Mouse (Mus musculus): ENCODE measurements around the gene Ttc27. TPM values are rescaled to one million over a fixed set of nuclear protein-coding genes. Genes with fewer than 3 reads are reported as not detected.

The Ttc27 gene
- polyA plus RNA-seq, 1 experiment from 2014 or later = 11.9 TPM

GRCm38 (mm10) chr17:74717091-74717617 lies 378 bp upstream of the Ttc27 start:
- DNase-seq (ENCODE audit: low spot score) (no peak), ATAC-seq (ENCODE audit: low FRiP score, low TSS enrichment) (peak; percentile 27; the same call in 1 of the 2 replicates)
- Histone ChIP-seq H3K4me3 (ENCODE audit: low read depth, low read length) (peak overlapping the region; percentile 69), H3K27ac (replicated peaks) (no peak overlapping the region), H3K27me3 (ENCODE audit: control insufficient read depth, insufficient read depth, low read length) (no peaks in the 10 kb centered on the region), H3K4me2 (replicated peaks; ENCODE audit: low read depth) (peak overlapping the region; percentile 65), H3K9ac (ENCODE audit: low read length) (peak overlapping the region; percentile 24), H3K4me1 (replicated peaks; ENCODE audit: control insufficient read depth, insufficient read depth) (0 out of 2 replicates have a peak, but pooled peaks cover 3% of the 10 kb centered on the region), H3K9me3 (ENCODE audit: control insufficient read depth, low read length) (no peaks in the 10 kb centered on the region), H3K36me3 (ENCODE audit: control insufficient read depth, insufficient read depth, low read length) (no peaks in the 10 kb centered on the region)
- WGBS = 8% methylated on average over 14 of the region's 14 CpGs
- TF ChIP-seq CTCF (IDR thresholded peaks at IDR 0.05; ENCODE audit: low read depth) = no peak
- no peak for TF ChIP-seq EP300 (optimal IDR thresholded peaks at IDR 0.05)

GRCm38 (mm10) chr17:74732872-74733271 lies 15.3 kb downstream of the Ttc27 start:
- Histone ChIP-seq H3K36me3 (ENCODE audit: control insufficient read depth, insufficient read depth, low read length) (no peaks in the 10 kb centered on the region), H3K27me3 (ENCODE audit: control insufficient read depth, insufficient read depth, low read length) (no peaks in the 10 kb centered on the region), H3K4me3 (ENCODE audit: low read depth, low read length) (no peak overlapping the region), H3K9me3 (ENCODE audit: control insufficient read depth, low read length) (no peaks in the 10 kb centered on the region), H3K9ac (ENCODE audit: low read length) (no peak overlapping the region), H3K4me2 (replicated peaks; ENCODE audit: low read depth) (no peak overlapping the region), H3K27ac (replicated peaks) (no peak overlapping the region), H3K4me1 (replicated peaks; ENCODE audit: control insufficient read depth, insufficient read depth) (no peaks in the 10 kb centered on the region)
- ATAC-seq (ENCODE audit: low FRiP score, low TSS enrichment) (no peak), DNase-seq (ENCODE audit: low spot score) (no peak)
- TF ChIP-seq EP300 (optimal IDR thresholded peaks at IDR 0.05) (no peak), CTCF (IDR thresholded peaks at IDR 0.05; ENCODE audit: low read depth) (peak; percentile 59)

GRCm38 (mm10) chr17:74735392-74735791 lies 17.9 kb downstream of the Ttc27 start:
- Histone ChIP-seq H3K27me3 (ENCODE audit: control insufficient read depth, insufficient read depth, low read length) (no peaks in the 10 kb centered on the region), H3K4me3 (ENCODE audit: low read depth, low read length) (no peak overlapping the region), H3K9ac (ENCODE audit: low read length) (no peak overlapping the region), H3K4me2 (replicated peaks; ENCODE audit: low read depth) (no peak overlapping the region), H3K9me3 (ENCODE audit: control insufficient read depth, low read length) (no peaks in the 10 kb centered on the region), H3K4me1 (replicated peaks; ENCODE audit: control insufficient read depth, insufficient read depth) (no peaks in the 10 kb centered on the region), H3K27ac (replicated peaks) (no peak overlapping the region), H3K36me3 (ENCODE audit: control insufficient read depth, insufficient read depth, low read length) (no peaks in the 10 kb centered on the region)
- 87% methylated on average over 11 of the region's 11 CpGs for WGBS
- no peak for DNase-seq (ENCODE audit: low spot score)
- TF ChIP-seq EP300 (optimal IDR thresholded peaks at IDR 0.05) = no peak
- no peak for TF ChIP-seq CTCF (IDR thresholded peaks at IDR 0.05; ENCODE audit: low read depth)
- ATAC-seq (ENCODE audit: low FRiP score, low TSS enrichment) = no peak

GRCm38 (mm10) chr17:74749659-74750058 lies 32.1 kb downstream of the Ttc27 start:
- Histone ChIP-seq H3K27me3 (ENCODE audit: control insufficient read depth, insufficient read depth, low read length) (no peaks in the 10 kb centered on the region), H3K4me1 (replicated peaks; ENCODE audit: control insufficient read depth, insufficient read depth) (no peaks in the 10 kb centered on the region), H3K9me3 (ENCODE audit: control insufficient read depth, low read length) (no peaks in the 10 kb centered on the region), H3K4me3 (ENCODE audit: low read depth, low read length) (no peak overlapping the region), H3K4me2 (replicated peaks; ENCODE audit: low read depth) (no peak overlapping the region), H3K9ac (ENCODE audit: low read length) (no peak overlapping the region), H3K36me3 (ENCODE audit: control insufficient read depth, insufficient read depth, low read length) (no peaks in the 10 kb centered on the region), H3K27ac (replicated peaks) (no peak overlapping the region)
- DNase-seq (ENCODE audit: low spot score) = no peak
- TF ChIP-seq EP300 (optimal IDR thresholded peaks at IDR 0.05) = no peak
- TF ChIP-seq CTCF (IDR thresholded peaks at IDR 0.05; ENCODE audit: low read depth) = no peak
- no peak for ATAC-seq (ENCODE audit: low FRiP score, low TSS enrichment)
- WGBS = 65% methylated on average over 1 of the region's 1 CpGs

GRCm38 (mm10) chr17:74751026-74751425 lies 33.5 kb downstream of the Ttc27 start:
- WGBS = 85% methylated on average over 4 of the region's 4 CpGs

GRCm38 (mm10) chr17:74752906-74753627 lies 35.5 kb downstream of the Ttc27 start:
- ATAC-seq (ENCODE audit: low FRiP score, low TSS enrichment) (peak; percentile 6; the same call in 1 of the 2 replicates), DNase-seq (ENCODE audit: low spot score) (no peak)
- no peak overlapping the region for H3K4me3 ChIP-seq (ENCODE audit: low read depth, low read length)
- H3K4me1 ChIP-seq (replicated peaks; ENCODE audit: control insufficient read depth, insufficient read depth) = no peaks in the 10 kb centered on the region
- H3K9ac ChIP-seq (ENCODE audit: low read length) = no peak overlapping the region
- WGBS = 63% methylated on average over 8 of the region's 8 CpGs
- H3K36me3 ChIP-seq (ENCODE audit: control insufficient read depth, insufficient read depth, low read length) = no peaks in the 10 kb centered on the region
- H3K9me3 ChIP-seq (ENCODE audit: control insufficient read depth, low read length) = no peaks in the 10 kb centered on the region
- no peak overlapping the region for H3K4me2 ChIP-seq (replicated peaks; ENCODE audit: low read depth)
- TF ChIP-seq EP300 (optimal IDR thresholded peaks at IDR 0.05) (no peak), CTCF (IDR thresholded peaks at IDR 0.05; ENCODE audit: low read depth) (no peak)
- H3K27me3 ChIP-seq (ENCODE audit: control insufficient read depth, insufficient read depth, low read length) = no peaks in the 10 kb centered on the region
- peak overlapping the region; percentile 56; the same call in 1 of the 2 replicates for H3K27ac ChIP-seq (replicated peaks)

More at GRCm38 (mm10) chr17:74751026-74751425, 33.5 kb downstream of the Ttc27 start:
- H3K4me2 ChIP-seq (replicated peaks; ENCODE audit: low read depth) = no peak overlapping the region
- no peak overlapping the region for H3K9ac ChIP-seq (ENCODE audit: low read length)
- H3K4me1 ChIP-seq (replicated peaks; ENCODE audit: control insufficient read depth, insufficient read depth) = no peaks in the 10 kb centered on the region
- H3K36me3 ChIP-seq (ENCODE audit: control insufficient read depth, insufficient read depth, low read length) = no peaks in the 10 kb centered on the region
- TF ChIP-seq EP300 (optimal IDR thresholded peaks at IDR 0.05) = no peak
- TF ChIP-seq CTCF (IDR thresholded peaks at IDR 0.05; ENCODE audit: low read depth) = no peak
- H3K27me3 ChIP-seq (ENCODE audit: control insufficient read depth, insufficient read depth, low read length) = no peaks in the 10 kb centered on the region
- no peak for DNase-seq (ENCODE audit: low spot score)
- H3K4me3 ChIP-seq (ENCODE audit: low read depth, low read length) = no peak overlapping the region
- no peak overlapping the region for H3K27ac ChIP-seq (replicated peaks)
- no peak for ATAC-seq (ENCODE audit: low FRiP score, low TSS enrichment)
- no peaks in the 10 kb centered on the region for H3K9me3 ChIP-seq (ENCODE audit: control insufficient read depth, low read length)
